Mouse (Mus musculus) midbrain, embryonic 16.5 days (tissue): Measurements from ENCODE around the gene Ldlrad3. TPM values are rescaled to one million over a fixed set of nuclear protein-coding genes. Genes with fewer than 3 reads are reported as not detected.

ENCODE experiments used
- ATAC-seq: fragments of 200-750 bp; cut with Nextera tagmentation; 2 replicates; pipeline ENCODE4 v1.8.0; 2017; ENCODE audit warnings: moderate TSS enrichment
- H3K27ac ChIP-seq: fragments of 300-500 bp; sonication (generic); 2 replicates; pipeline ENCODE4 v1.5.1; 2014; ENCODE audit warnings: mild to moderate bottlenecking, low read length, mixed read lengths
- H3K27me3 ChIP-seq: fragments of 300-500 bp; sonication (generic); 2 replicates; pipeline ENCODE4 v1.6.1; 2014; ENCODE audit warnings: low read depth, low read length, mixed read lengths; ENCODE audit not compliant: control insufficient read depth, insufficient read depth
- H3K36me3 ChIP-seq: fragments of 300-500 bp; sonication (generic); 2 replicates; pipeline ENCODE4 v1.6.1; 2014; ENCODE audit warnings: mild to moderate bottlenecking, low read length, moderate library complexity, mixed read lengths; ENCODE audit not compliant: control insufficient read depth, insufficient read depth
- H3K4me1 ChIP-seq: fragments of 300-500 bp; sonication (generic); 2 replicates; pipeline ENCODE4 v1.6.1; 2014; ENCODE audit warnings: mild to moderate bottlenecking, low read length, mixed read lengths; ENCODE audit not compliant: control insufficient read depth, insufficient read depth
- H3K4me2 ChIP-seq: fragments of 300-500 bp; sonication (generic); 2 replicates; pipeline ENCODE4 v1.6.1; 2014; ENCODE audit warnings: mild to moderate bottlenecking, low read length, mixed read lengths
- H3K4me3 ChIP-seq: fragments of 300-500 bp; sonication (generic); 2 replicates; pipeline ENCODE4 v1.5.1; 2014; ENCODE audit warnings: low read depth, mild to moderate bottlenecking, low read length, moderate library complexity, mixed read lengths
- H3K9ac ChIP-seq: fragments of 300-500 bp; sonication (generic); 2 replicates; pipeline ENCODE4 v1.6.1; 2014; ENCODE audit warnings: low read depth, low read length, mixed read lengths
- H3K9me3 ChIP-seq: fragments of 300-500 bp; sonication (generic); replicated peaks from 2 replicates; pipeline ENCODE4 v1.6.1; 2014; ENCODE audit warnings: mild to moderate bottlenecking, low read length, mixed read lengths; ENCODE audit not compliant: control insufficient read depth, poor library complexity, severe bottlenecking
- WGBS: fragments of 180-500 bp; shearing (Covaris S2); extraction: QIAGEN DNeasy Blood & Tissue Kit; methylation state at CpG from one replicate; pipeline ENCODE4 v1.1.7; 2014; 5-methylcytosine and 5-hydroxymethylcytosine counted together
- polyA plus RNA-seq: library from polyadenylated mRNA; unstranded; fragments of >200 nt; fragmentation: Nextera tagmentation; extraction: Ambion mirVana; gene quantifications from 2 replicates; pipeline ENCODE4 v1.2.1, GENCODE M21; 2015

The Ldlrad3 gene
- polyA plus RNA-seq, 1 experiment from 2014 or later: 26.6 TPM

- WGBS: 69% methylated on average over 8 of the region's 8 CpGs
- H3K27ac ChIP-seq: no peak overlapping the region
- H3K4me2 ChIP-seq: no peak overlapping the region
- H3K36me3 ChIP-seq: no peaks in the 10 kb centered on the region
- no peaks in the 10 kb centered on the region for H3K9me3 ChIP-seq
- no peak overlapping the region for H3K4me3 ChIP-seq
- H3K4me1 ChIP-seq: peaks cover 9% of the 10 kb centered on the region; the same call in 1 of the 2 replicates
- no peaks in the 10 kb centered on the region for H3K27me3 ChIP-seq
- ATAC-seq: no peak
- H3K9ac ChIP-seq: no peak overlapping the region
Measured at GRCm38 (mm10) chr2:102127791-102128387, 58.3 kb downstream of the Ldlrad3 start.

- no peaks in the 10 kb centered on the region for H3K9me3 ChIP-seq
Measured at GRCm38 (mm10) chr2:102127221-102127620, 59.0 kb downstream of the Ldlrad3 start.

GRCm38 (mm10) chr2:102126076-102126475, 60.1 kb downstream of the Ldlrad3 start:
- 84% methylated on average over 7 of the region's 7 CpGs for WGBS
- Histone ChIP-seq H3K9ac (no peak overlapping the region), H3K4me1 (peaks cover 20% of the 10 kb centered on the region), H3K27me3 (no peaks in the 10 kb centered on the region), H3K27ac (no peak overlapping the region), H3K4me2 (no peak overlapping the region), H3K4me3 (no peak overlapping the region), H3K9me3 (no peaks in the 10 kb centered on the region), H3K36me3 (no peaks in the 10 kb centered on the region)
- ATAC-seq: no peak

More at GRCm38 (mm10) chr2:102127221-102127620, 59.0 kb downstream of the Ldlrad3 start:
- H3K9ac ChIP-seq: no peak overlapping the region
- H3K4me2 ChIP-seq: no peak overlapping the region
- no peak overlapping the region for H3K27ac ChIP-seq
- 88% methylated on average over 9 of the region's 9 CpGs for WGBS
- peaks cover 11% of the 10 kb centered on the region for H3K4me1 ChIP-seq
- no peak for ATAC-seq
- H3K27me3 ChIP-seq: no peaks in the 10 kb centered on the region
- no peaks in the 10 kb centered on the region for H3K36me3 ChIP-seq
- no peak overlapping the region for H3K4me3 ChIP-seq

GRCm38 (mm10) chr2:102125042-102125441, 61.1 kb downstream of the Ldlrad3 start:
- ATAC-seq: no peak
- Histone ChIP-seq H3K27me3 (no peaks in the 10 kb centered on the region), H3K9me3 (no peaks in the 10 kb centered on the region), H3K9ac (no peak overlapping the region), H3K4me3 (no peak overlapping the region), H3K27ac (no peak overlapping the region), H3K4me1 (peaks cover 20% of the 10 kb centered on the region), H3K36me3 (no peaks in the 10 kb centered on the region), H3K4me2 (no peak overlapping the region)
- 62% methylated on average over 4 of the region's 4 CpGs for WGBS

- 29% methylated on average over 1 of the region's 1 CpGs for WGBS
- ATAC-seq: no peak
Measured at GRCm38 (mm10) chr2:102122146-102122515, 64.1 kb downstream of the Ldlrad3 start.

GRCm38 (mm10) chr2:102121440-102122145, 64.6 kb downstream of the Ldlrad3 start:
- H3K27me3 ChIP-seq: no peaks in the 10 kb centered on the region
- no peak for ATAC-seq
- H3K36me3 ChIP-seq: no peaks in the 10 kb centered on the region
- H3K9ac ChIP-seq: no peak overlapping the region
- peaks cover 22% of the 10 kb centered on the region for H3K4me1 ChIP-seq
- no peak overlapping the region for H3K4me3 ChIP-seq
- 37% methylated on average over 4 of the region's 4 CpGs for WGBS
- H3K4me2 ChIP-seq: no peak overlapping the region
- H3K27ac ChIP-seq: no peak overlapping the region
- no peaks in the 10 kb centered on the region for H3K9me3 ChIP-seq

More at GRCm38 (mm10) chr2:102122146-102122515, 64.1 kb downstream of the Ldlrad3 start:
- Histone ChIP-seq H3K36me3 (no peaks in the 10 kb centered on the region), H3K4me3 (no peak overlapping the region), H3K4me2 (no peak overlapping the region), H3K4me1 (peaks cover 19% of the 10 kb centered on the region), H3K9ac (no peak overlapping the region), H3K9me3 (no peaks in the 10 kb centered on the region), H3K27me3 (no peaks in the 10 kb centered on the region), H3K27ac (no peak overlapping the region)

- Histone ChIP-seq H3K4me3 (no peak overlapping the region), H3K4me2 (no peak overlapping the region), H3K9me3 (no peaks in the 10 kb centered on the region), H3K36me3 (no peaks in the 10 kb centered on the region), H3K27ac (no peak overlapping the region), H3K9ac (no peak overlapping the region), H3K27me3 (no peaks in the 10 kb centered on the region), H3K4me1 (peaks cover 22% of the 10 kb centered on the region)
- ATAC-seq: no peak
- WGBS: 61% methylated on average over 12 of the region's 12 CpGs
Measured at GRCm38 (mm10) chr2:102119751-102120505, 66.3 kb downstream of the Ldlrad3 start.

GRCm38 (mm10) chr2:102118988-102119460, 67.2 kb downstream of the Ldlrad3 start:
- WGBS: 35% methylated on average over 15 of the region's 15 CpGs
- peaks cover 22% of the 10 kb centered on the region for H3K4me1 ChIP-seq
- no peak for ATAC-seq

GRCm38 (mm10) chr2:102117402-102117760, 68.8 kb downstream of the Ldlrad3 start:
- WGBS: 38% methylated on average over 6 of the region's 6 CpGs
- Histone ChIP-seq H3K4me1 (peaks cover 22% of the 10 kb centered on the region), H3K9me3 (no peaks in the 10 kb centered on the region), H3K4me3 (no peak overlapping the region), H3K27me3 (no peaks in the 10 kb centered on the region), H3K27ac (no peak overlapping the region), H3K9ac (no peak overlapping the region), H3K4me2 (no peak overlapping the region), H3K36me3 (no peaks in the 10 kb centered on the region)
- ATAC-seq: no peak

More at GRCm38 (mm10) chr2:102118988-102119460, 67.2 kb downstream of the Ldlrad3 start:
- Histone ChIP-seq H3K27ac (no peak overlapping the region), H3K36me3 (no peaks in the 10 kb centered on the region), H3K4me2 (no peak overlapping the region), H3K4me3 (no peak overlapping the region), H3K27me3 (no peaks in the 10 kb centered on the region), H3K9ac (no peak overlapping the region), H3K9me3 (no peaks in the 10 kb centered on the region)
